Mouse (Mus musculus) liver, adult (tissue): ENCODE results near the gene Igf2bp1.

Experiments used
- GATA4 ChIP-seq: IDR thresholded peaks from 2 replicates; pipeline ENCODE4 v1.6.1; 2014; ENCODE audit warnings: mild to moderate bottlenecking, low read length; ENCODE audit not compliant: insufficient replicate concordance

Gene Igf2bp1

DNA sequence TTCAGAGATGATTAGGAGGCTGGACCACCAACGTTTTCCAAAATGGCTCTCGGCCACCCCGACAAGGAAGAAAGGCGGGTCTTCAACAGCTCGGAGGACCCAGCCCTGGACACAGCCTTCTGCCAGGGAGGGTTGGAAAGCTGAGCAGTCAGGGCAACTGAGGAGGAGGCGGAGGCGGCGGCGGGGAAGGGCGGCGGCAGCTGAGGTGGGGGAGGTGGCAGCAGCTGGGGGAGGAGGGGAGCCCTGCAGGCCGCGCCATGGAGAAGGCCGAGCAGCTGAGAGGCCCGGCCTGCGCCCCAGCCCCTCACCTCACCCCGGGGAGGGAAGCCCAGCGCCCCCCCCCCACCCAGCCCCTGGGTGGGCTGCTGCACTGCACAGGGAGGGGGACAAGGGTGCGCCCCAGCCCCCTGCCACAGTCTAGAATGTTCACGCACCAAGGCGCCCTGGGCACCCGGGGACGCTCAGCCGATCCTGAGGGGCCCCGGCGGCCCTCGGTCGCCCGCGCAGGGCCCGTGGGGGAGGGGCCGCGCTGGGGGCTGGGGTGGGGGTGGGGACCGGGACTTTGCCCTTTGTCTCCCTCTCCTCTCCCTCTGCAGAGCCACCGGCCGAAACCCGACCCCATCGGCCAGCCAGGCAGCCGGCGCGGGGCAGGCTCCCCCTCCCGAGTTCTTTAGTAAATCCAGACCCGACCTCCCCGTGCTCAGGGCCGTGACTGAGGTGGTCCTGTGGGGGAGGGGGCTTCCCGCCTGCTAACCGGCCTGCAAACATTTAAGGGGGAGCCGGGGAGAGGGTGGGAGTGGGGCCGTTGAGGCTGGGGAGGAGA, 14.6 kb downstream of the Igf2bp1 start:
- TF ChIP-seq GATA4: no peak

DNA sequence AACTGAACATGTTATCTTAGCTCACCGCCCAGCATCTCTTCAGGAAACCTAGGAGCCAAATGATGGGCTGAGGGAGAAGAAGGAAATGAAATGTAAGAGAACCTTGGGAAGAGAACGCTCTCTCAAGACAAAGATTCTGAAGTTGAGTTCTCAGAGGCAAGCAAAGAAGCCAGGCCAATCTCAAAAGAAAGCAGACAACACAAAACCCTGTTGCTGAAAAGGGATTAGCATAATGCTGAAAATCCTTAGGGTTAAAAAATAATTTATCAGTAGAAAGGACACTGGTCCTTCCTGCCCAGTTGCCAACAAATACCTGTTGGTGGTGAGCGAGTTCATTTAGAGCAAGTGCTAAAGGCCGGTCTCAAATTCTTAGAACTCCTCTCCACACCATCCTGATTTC, 15.3 kb downstream of the Igf2bp1 start:
- no peak for TF ChIP-seq GATA4

DNA sequence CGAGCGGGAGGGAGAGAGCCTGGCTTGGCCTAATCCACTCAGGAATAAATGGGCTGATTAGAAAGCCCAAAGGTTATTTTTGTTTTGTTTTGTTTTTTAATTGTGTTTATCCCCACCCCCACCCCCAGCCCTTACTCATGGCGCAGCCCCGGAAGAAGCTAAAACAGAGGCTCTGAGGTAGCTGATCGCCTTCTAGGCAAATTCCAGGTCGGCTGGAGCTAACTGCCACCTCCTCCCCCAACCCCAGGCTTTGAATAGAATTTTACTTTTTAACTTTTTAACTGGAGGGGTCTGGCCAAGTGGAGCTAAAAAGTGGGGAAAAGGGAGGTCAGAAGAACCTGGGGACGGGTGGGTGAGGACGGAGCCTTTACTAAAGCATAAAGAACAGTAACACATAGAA, 15.9 kb downstream of the Igf2bp1 start:
- no peak for TF ChIP-seq GATA4

DNA sequence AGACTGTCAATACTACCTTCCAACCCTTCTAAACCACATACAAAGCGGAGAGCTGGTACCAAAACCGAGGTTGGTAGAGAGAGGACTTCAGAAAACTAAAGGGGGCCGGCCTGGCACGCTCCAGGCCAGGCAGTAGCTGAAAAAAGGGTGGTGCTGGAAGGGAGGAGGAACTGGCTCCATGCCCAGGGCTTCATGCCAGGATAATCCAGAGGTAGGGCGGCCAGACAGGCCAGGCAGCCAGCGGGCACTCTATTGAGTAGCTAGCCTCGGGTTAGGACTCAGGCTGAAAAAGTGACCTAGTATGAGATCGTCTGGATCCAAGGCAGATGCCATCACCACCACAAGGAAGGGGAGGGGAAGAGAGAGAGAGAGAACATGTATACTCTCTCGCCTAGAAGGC, 17.2 kb downstream of the Igf2bp1 start:
- TF ChIP-seq GATA4: no peak

DNA sequence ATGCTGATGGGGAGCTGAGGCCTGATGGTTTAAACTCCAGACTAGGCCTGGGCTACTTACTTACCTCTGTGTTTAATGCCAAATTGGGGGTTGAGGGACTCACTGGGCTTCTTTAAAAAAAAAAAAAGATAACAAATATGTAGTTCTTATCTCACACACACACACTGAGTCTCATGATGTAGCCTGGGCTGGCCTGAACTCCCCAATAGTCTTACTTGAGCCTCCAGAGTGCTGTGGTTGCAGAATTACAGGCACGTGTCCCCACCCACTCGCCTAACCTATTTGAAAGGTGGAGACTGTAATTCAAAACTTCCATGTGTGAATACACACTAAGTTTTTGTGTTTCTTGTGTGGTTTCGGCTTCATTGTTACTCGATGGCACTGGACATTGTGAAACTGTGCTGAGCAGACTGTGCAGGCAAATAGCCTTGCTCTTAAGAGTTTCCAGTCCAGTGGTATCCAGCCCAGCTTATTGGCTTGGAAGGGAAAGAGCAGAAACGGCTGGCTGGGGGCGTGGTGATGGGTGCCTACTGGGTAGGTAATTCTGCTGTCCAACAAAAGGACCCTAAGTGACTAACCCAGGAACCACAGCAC, 17.8 kb downstream of the Igf2bp1 start:
- TF ChIP-seq GATA4: no peak

DNA sequence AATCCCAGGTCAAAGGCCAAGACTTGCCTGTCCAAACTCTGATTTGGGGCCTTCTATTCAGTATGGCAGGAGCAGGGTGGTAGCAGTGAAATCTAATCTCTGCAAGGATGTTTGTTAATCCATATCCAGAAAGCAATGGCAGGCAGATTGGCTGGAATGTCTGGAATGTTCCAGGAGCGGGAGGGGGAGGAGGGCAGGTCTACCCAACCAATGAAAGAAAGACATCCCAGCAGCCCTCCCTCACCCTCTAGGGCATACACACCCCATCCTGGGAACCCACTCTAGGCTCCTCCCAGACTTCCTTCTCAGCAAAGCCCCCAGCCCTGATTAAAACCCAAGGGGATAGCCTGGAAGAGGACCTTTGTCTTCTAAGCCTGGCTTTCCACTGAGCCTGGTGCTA, 23.3 kb downstream of the Igf2bp1 start:
- TF ChIP-seq GATA4: no peak

DNA sequence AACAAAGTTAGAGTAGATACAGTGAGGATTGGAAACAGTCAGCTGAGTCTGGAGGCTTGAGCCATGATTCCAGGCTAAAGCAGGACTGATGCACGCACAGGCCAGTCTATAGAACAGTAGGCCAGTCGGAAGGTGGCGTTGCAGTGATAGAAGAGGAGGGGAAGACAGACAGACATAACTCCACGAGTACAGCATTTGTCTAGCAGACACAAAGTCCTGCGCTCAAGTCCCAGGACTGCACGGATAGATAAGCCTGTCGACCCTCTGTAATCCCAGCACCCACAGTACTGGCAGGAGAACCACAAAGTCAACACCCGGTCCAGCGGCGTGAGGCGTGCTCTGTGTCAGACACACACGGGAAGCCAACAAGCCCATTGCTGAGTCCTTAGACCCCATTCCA, 23.9 kb downstream of the Igf2bp1 start:
- no peak for TF ChIP-seq GATA4

DNA sequence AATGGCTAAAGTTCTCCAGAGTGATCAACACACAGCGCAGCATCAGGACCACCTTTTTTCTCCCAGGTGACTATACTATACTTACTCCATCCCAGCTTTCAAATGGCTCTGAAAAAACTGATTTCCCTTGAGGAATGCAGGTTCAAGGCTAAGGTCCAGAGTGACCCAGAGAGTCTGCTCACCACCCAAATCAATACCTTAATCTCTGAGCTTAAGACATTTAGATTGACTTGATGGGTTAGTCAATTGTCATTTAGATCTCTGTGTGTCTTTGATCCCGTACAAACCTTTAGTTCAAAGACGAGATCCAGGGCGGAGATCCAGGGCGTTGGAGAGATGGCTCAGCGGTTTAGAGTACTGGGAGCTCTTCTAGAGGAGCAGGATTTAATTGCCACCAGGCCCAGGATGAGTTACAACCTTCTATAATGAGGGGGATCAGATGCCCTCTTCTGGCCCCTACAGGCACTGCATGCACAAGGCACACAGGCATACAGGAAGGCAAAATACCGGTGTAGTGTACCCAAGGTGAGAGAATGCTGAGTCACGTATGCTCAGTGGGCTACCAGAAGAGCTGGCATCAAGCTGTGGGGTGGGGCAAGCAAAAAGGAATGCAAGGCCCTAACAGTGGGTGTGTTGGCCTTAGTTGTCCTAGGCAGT, 24.9 kb downstream of the Igf2bp1 start:
- no peak for TF ChIP-seq GATA4

DNA sequence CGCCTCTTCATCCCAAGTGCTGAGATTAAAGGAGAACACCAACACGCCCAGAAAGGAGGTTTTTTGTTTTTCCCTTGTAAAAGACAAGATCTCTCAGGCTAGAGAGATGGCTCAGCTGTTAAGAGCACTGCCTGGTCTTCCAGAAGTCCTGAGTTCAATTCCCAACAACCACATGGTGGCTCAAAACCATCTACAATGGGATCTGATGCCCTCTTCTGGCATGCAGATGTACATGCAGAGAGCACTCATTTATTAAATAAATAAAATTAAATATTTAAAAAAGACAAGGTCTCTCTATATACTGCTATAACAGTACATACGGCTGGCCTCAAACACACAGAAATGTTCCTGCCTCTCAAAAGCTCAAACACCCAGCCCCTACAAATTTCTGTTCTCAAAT, 27.3 kb downstream of the Igf2bp1 start:
- no peak for TF ChIP-seq GATA4

DNA sequence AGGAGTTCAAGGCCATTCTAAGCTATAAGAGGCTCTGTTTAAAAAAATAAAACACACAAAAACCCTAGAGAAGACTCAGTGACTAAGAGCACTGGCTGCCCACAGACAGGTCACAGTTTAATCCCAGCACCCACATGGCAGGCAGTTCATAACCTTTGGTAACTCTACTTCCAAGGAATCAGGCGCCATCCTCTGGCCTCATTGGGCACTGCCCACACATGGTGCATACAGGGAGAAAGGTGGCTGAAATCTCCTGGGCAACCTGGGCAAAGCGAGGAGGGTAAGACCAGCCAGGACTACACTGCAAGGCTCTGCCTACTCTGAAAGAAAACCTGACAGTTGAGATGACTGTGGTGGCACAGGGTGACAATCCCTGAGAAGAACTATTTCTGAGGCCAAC, 29.4 kb downstream of the Igf2bp1 start:
- no peak for TF ChIP-seq GATA4

DNA sequence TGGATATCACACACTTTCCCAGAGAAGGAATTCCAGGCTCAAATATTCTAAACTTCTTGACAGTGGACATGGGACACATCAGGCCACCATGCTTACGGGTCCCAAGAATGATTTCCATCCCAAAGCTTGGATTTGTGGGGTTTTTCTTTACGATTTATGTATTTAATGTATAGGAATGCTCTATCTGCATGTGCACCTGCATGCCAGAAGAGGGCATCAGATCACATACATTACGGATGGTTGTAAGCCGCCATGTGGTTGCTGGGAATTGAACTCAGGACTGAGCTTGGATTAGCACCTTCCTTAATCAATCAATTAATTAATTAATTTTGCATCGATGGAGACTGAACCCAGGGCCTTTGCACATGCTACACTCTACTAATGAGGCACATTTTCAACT, 30.0 kb downstream of the Igf2bp1 start:
- TF ChIP-seq GATA4: no peak

DNA sequence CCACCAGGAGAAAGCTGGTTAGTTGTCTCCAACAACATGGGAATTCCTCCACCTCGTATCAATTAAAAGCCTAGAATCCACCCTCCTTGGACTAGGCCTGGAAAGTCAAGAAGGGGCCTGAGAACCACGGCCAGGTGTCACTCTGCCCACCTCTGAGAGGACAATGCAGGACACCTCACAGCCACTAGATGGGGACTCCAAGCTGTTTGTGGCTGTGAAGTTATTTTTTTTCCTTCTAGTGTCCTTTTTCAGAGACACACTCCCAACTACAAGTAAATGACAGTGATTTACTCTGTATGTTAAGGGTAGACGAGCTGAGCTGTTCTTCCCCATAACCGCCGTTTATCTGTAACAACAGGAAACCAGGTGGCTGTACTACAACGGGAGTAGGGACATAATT, 32.6 kb downstream of the Igf2bp1 start:
- no peak for TF ChIP-seq GATA4

DNA sequence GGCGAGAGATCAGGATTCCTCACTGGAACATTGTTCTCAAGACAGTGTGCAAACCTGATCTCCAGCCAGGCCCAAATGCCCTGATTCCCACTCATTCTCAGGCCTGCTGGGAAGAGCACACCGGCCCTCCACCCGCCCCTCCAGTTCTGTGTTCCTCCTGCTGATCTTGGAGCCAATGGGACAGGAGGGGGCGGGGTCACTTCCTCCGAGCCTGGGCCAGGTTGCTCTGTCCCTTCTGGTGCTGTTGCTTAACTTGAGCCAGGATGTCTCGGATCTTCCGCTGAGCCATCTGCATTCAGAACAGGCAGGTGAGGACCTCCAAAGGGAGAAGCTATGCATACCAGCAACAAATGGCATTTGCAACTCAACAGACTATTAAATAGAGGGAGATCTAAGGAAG, 42.4 kb downstream of the Igf2bp1 start:
- no peak for TF ChIP-seq GATA4

DNA sequence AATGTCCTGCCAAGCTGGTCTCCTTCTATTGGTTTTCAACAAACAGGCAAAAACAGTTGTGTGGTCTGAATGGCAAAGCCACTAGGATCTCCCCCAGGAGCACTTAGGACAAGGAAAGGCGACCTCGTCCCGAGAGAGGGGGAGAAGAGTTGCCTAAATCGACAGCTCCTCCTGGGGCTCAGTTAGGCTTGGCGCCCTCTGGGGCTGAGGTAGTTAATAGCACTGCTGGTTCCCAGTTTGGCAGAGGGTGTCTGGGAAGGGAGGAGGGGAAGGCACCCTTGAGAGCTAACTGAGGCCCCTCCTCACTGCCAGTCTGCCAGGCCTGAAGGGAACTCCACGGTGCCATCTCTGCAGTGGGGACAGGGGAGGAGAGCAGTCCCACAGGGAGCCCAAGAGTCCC, 46.6 kb downstream of the Igf2bp1 start:
- no peak for TF ChIP-seq GATA4

DNA sequence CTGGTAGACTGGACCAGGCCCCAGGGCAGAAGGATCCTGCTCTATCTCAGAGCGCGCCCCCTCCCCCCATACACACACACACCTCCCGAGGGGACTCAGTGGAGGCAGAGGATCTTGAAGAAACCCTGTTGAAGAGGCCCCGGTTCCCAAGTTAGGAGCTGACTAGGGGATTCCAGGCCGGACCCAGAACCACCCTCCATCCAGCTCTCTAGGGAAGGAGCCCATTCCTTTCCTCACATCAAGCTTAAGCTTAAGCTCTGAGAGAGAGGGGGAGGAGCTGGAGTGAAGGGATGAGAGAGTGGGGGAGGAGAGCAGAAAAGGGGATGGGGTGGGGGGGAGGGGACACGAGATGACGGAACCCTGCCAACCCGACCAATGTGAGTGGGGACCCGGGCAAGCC, 47.5 kb downstream of the Igf2bp1 start:
- no peak for TF ChIP-seq GATA4

DNA sequence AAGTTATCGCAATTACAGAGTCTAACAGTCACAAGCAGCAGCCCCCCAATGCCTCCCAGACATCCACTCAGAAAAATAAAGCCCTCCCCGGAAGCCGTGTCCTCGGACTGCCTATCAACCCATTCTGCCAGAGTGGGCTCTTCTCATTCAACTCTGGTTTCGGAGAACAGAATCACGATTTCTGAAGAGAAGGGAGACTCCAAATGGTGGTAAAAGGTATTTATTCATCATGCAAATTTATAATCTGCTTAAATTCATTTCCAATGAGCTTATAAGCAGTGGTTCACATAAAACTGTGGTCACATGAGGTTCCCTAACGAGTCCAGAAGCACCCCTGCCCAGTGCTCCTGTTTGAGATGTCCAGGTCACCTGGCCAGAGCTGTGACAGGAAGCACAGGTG, 48.3 kb downstream of the Igf2bp1 start:
- TF ChIP-seq GATA4: no peak

DNA sequence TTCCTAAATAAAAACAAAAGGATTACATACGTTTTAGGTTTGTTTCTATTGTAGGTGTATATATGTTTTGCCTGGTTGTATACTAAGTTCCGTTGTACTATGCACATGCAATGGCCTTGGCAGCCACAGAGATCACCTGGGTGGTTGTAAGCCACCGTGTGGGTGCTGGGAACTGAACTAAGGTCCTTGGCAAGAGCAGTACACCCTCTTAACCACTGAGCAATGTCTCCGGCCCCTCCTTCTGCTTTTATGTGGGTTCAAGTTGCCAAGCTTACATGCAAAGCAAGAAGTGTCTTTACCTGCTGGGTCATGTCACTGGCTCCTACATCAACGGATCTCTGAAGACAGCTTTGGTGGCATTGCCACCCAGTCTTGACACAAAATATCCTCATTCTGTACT, 52.4 kb downstream of the Igf2bp1 start:
- TF ChIP-seq GATA4: no peak

DNA sequence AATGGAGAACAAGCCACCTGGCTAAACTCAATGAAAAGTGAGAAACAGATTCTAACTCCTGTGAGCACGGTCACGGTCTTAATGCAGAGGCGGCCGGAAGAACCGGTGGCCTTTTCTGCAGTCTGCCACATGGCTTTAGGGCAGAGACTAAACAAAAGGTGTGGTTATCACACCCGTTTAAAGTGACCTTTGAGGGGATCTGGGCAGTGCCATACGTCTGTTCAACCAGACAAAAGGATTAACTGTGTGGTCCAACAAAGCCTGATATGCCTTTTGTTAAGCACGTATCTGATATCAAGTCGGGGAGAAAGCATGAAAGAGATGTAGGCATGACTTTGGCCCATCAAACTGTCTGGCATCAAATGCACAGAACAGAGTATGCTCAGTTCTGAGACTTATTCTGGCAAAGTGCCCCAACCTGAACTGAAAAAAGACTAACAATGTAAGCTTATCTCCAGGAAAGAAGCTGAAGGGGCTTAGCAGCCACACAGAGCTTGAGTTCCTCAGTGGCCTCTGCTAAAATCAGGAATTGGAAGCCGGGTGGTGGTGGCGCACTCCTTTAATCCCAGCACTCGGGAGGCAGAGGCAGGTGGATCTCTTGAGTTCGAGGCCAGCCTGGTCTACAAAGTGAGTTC, 59.8 kb downstream of the Igf2bp1 start:
- no peak for TF ChIP-seq GATA4
